Mouse (Mus musculus) C2C12 (cell line): Measurements from ENCODE around the gene Klk13. TPM values are rescaled to one million over a fixed set of nuclear protein-coding genes. Genes with fewer than 3 reads are reported as not detected.

Source experiments
- H3K27me3 ChIP-seq: one replicate; pipeline ENCODE4 v1.6.1; 2011; ENCODE audit not compliant: control insufficient read depth, insufficient read depth, insufficient read length
- H3K36me3 ChIP-seq: one replicate; pipeline ENCODE4 v1.6.1; 2011; ENCODE audit not compliant: control insufficient read depth, insufficient read depth
- H3K4me3 ChIP-seq: one replicate; pipeline ENCODE4 v1.5.1; 2011; ENCODE audit warnings: mild to moderate bottlenecking, control low read depth; ENCODE audit not compliant: poor library complexity, insufficient read depth, severe bottlenecking
- H3K79me2 ChIP-seq: one replicate; pipeline ENCODE4 v1.6.1; 2011; ENCODE audit not compliant: control insufficient read depth, insufficient read depth
- H3K79me3 ChIP-seq: one replicate; pipeline ENCODE4 v1.6.1; 2011; ENCODE audit warnings: low read depth, control low read depth
- H3ac ChIP-seq: one replicate; pipeline ENCODE3; 2011; ENCODE audit warnings: low read depth; ENCODE audit not compliant: control insufficient read depth, insufficient read length
- CEBPB ChIP-seq: IDR thresholded peaks from one replicate; pipeline ENCODE4 v1.6.1; 2011; ENCODE audit warnings: low read depth, mild to moderate bottlenecking, control low read depth, moderate library complexity
- CTCF ChIP-seq: IDR thresholded peaks from one replicate; pipeline ENCODE4 v1.5.1; 2011; ENCODE audit not compliant: control insufficient read depth, insufficient read depth, insufficient read length
- FOSL1 ChIP-seq: IDR thresholded peaks from one replicate; pipeline ENCODE4 v1.8.0; 2011; ENCODE audit warnings: mild to moderate bottlenecking, low read length; ENCODE audit not compliant: poor library complexity, insufficient read depth, severe bottlenecking
- MAX ChIP-seq: IDR thresholded peaks from one replicate; pipeline ENCODE4 v1.6.1; 2011; ENCODE audit warnings: mild to moderate bottlenecking, control low read depth
- MYOD1 ChIP-seq: IDR thresholded peaks from one replicate; pipeline ENCODE4 v1.6.1; 2011; ENCODE audit warnings: low read depth; ENCODE audit not compliant: control insufficient read depth, insufficient read length
- MYOG ChIP-seq: IDR thresholded peaks from one replicate; pipeline ENCODE4 v1.6.1; 2011; ENCODE audit not compliant: control insufficient read depth, insufficient read length; ENCODE audit errors: extremely low read depth
- USF1 ChIP-seq: IDR thresholded peaks from one replicate; pipeline ENCODE4 v1.6.1; 2011; ENCODE audit warnings: low read depth, mild to moderate bottlenecking, control low read depth, moderate library complexity
- polyA plus RNA-seq: library from polyadenylated mRNA; unstranded; fragments of >200 nt; fragmentation: generic; extraction: Trizol; gene quantifications from one replicate; pipeline ENCODE4 v1.2.1, GENCODE M21; 2012; ENCODE audit warnings: missing spikeins

Klk13 gene
- polyA plus RNA-seq, 1 experiment: not detected

DNA sequence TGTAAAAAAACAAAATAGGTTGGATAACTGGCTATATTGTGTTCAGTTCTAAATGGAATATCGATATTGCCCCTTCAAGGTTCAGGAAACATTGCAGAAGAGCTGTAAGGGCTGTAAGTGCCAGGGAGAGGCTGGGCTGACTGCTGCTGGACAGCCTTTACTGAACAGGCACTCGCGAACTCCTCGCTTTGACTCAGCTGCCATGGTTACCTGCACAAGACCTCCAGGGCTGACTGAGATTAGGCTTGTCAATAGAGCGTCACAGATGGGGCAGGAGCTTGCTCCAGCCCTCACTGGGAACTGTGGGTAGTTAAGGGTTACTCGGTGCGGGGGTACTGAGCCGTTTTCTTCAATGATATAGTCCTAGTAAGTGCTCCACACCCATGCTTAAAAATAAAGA, 54.1 kb downstream of the Klk13 start:
- H3ac ChIP-seq: no peak overlapping the region
- H3K4me3 ChIP-seq: no peak overlapping the region
- no peaks in the 10 kb centered on the region for H3K79me3 ChIP-seq
- no peaks in the 10 kb centered on the region for H3K36me3 ChIP-seq
- H3K27me3 ChIP-seq: no peaks in the 10 kb centered on the region
- TF ChIP-seq MYOG (no peak), MYOD1 (no peak), MAX (no peak), CEBPB (no peak), USF1 (no peak), FOSL1 (no peak), CTCF (no peak)
- no peaks in the 10 kb centered on the region for H3K79me2 ChIP-seq

DNA sequence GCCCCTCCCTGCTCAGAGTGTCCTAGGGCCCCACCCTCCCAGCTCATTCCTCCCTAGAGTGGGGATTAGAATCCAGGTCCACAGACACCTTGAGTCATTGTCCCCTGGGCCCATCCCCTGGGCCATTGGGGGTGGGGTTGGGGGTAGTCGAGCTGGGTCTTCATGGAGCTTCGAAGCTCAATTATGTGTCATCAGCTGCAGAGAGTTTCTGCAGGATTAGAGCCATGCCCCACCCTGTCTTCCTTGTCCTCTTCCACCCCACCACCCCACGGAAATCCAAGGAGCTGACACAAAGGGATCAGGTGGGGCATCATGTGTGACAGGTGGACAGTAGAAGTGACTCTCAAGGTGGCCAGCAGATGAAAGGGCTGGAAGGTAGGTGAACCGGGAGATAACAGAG, 56.2 kb downstream of the Klk13 start, which contains the start of gene Klk12:
TSS of gene Klk12 (plus strand) at position 301 of the 400 bp plus-strand sequence.
- no peaks in the 10 kb centered on the region for H3K36me3 ChIP-seq
- no peaks in the 10 kb centered on the region for H3K79me2 ChIP-seq
- no peaks in the 10 kb centered on the region for H3K79me3 ChIP-seq
- H3ac ChIP-seq: no peak within 1 kb of the TSS
- no peak within 1 kb of the TSS for H3K4me3 ChIP-seq
- no peaks in the 10 kb centered on the region for H3K27me3 ChIP-seq
- TF ChIP-seq FOSL1 (no peak), USF1 (no peak), MYOG (no peak), CTCF (no peak), CEBPB (no peak), MYOD1 (no peak), MAX (no peak)

GRCm38 (mm10) chr7:43769636-43770035, 57.3 kb downstream of the Klk13 start:
- no peaks in the 10 kb centered on the region for H3K36me3 ChIP-seq
- no peaks in the 10 kb centered on the region for H3K79me3 ChIP-seq
- H3K27me3 ChIP-seq: no peaks in the 10 kb centered on the region
- H3K79me2 ChIP-seq: no peaks in the 10 kb centered on the region
- TF ChIP-seq MYOG (no peak), CEBPB (no peak), MAX (no peak), FOSL1 (no peak), MYOD1 (no peak), CTCF (no peak), USF1 (no peak)
- no peak overlapping the region for H3ac ChIP-seq
- no peak overlapping the region for H3K4me3 ChIP-seq

- TF ChIP-seq CTCF (no peak), CEBPB (no peak), MYOD1 (no peak), USF1 (no peak), FOSL1 (no peak), MYOG (no peak), MAX (no peak)
Measured at GRCm38 (mm10) chr7:43770701-43771100, 58.3 kb downstream of the Klk13 start.

DNA sequence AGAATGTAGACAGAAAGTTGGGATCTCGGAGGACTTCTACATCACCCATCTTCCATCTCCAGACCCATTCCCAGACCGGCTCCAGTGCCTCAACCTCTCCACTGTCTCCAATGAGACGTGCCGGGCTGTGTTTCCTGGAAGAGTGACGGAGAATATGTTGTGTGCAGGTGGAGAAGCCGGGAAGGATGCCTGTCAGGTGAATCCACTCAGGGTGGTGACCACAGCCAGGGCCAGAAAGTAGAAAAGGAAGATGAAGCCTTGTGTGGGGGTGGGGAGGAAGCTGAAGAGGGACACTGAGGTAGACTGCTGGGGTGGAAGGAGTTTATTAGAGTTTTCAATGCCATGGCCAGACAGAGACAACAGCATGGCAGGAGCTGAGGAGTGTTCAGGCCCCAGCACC, 59.5 kb downstream of the Klk13 start:
- Histone ChIP-seq H3K36me3 (no peaks in the 10 kb centered on the region), H3K79me2 (no peaks in the 10 kb centered on the region), H3ac (no peak overlapping the region), H3K27me3 (no peaks in the 10 kb centered on the region), H3K79me3 (no peaks in the 10 kb centered on the region), H3K4me3 (no peak overlapping the region)
- no peak for TF ChIP-seq MAX
- TF ChIP-seq MYOD1: no peak
- TF ChIP-seq CTCF: no peak
- no peak for TF ChIP-seq MYOG
- TF ChIP-seq FOSL1: no peak
- TF ChIP-seq USF1: no peak
- TF ChIP-seq CEBPB: no peak

More at GRCm38 (mm10) chr7:43770701-43771100, 58.3 kb downstream of the Klk13 start:
- Histone ChIP-seq H3ac (no peak overlapping the region), H3K79me3 (no peaks in the 10 kb centered on the region), H3K36me3 (no peaks in the 10 kb centered on the region), H3K4me3 (no peak overlapping the region), H3K27me3 (no peaks in the 10 kb centered on the region), H3K79me2 (no peaks in the 10 kb centered on the region)

DNA sequence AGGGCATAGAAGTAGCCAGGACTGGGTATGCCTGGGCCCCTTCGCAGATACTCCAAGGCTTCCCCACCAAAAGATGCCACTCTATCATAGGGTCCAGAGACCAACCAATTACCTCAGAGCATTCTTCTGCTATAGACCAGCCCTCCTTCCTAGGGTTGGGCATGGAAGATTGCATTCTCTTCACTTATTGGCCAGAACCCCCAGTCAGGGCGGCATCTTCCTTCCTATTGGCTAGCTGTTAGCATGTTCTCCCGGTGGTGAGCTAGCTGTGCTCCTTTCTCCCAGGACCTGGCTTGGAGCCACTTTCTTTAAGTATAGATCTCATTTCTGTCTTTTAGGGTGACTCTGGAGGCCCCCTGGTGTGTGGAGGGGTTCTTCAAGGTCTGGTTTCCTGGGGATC, 60.5 kb downstream of the Klk13 start:
- no peaks in the 10 kb centered on the region for H3K79me2 ChIP-seq
- H3ac ChIP-seq: no peak overlapping the region
- TF ChIP-seq CTCF: no peak
- no peak for TF ChIP-seq USF1
- no peak for TF ChIP-seq MYOD1
- no peak for TF ChIP-seq MYOG
- no peak for TF ChIP-seq FOSL1
- TF ChIP-seq CEBPB: no peak
- no peak for TF ChIP-seq MAX
- no peaks in the 10 kb centered on the region for H3K27me3 ChIP-seq
- H3K79me3 ChIP-seq: no peaks in the 10 kb centered on the region
- H3K36me3 ChIP-seq: no peaks in the 10 kb centered on the region
- no peak overlapping the region for H3K4me3 ChIP-seq
